Mouse (Mus musculus) adipose tissue, adult 10 weeks (tissue): Measurements from ENCODE around the gene Rngtt. TPM values are rescaled to one million over a fixed set of nuclear protein-coding genes. Genes with fewer than 3 reads are reported as not detected.

Source experiments
- polyA plus RNA-seq: library from polyadenylated mRNA; stranded (reverse); fragments of 350-450 nt; fragmentation: Illumina TruSeq; extraction: RNeasy Lipid Tissue Mini Kit (QIAGEN cat#74804); gene quantifications from one replicate; pipeline ENCODE4 v1.2.3, GENCODE M21; 2014; ENCODE audit warnings: low read depth, low replicate concordance

Rngtt gene
- 9.9 TPM for polyA plus RNA-seq

GRCm38 (mm10) chr4:33309764-33310757 is at the start of gene Rngtt:
Gene Rngtt, plus strand, starts transcription at chr4:33310311.

GRCm38 (mm10) chr4:33290002-33290401 is 20.1 kb upstream of the Rngtt start, which contains the start of gene Pnrc1:
Gene Pnrc1, minus strand, starts transcription at chr4:33290163.

Other genes starting within 250 kb of the Rngtt start
- 1.3 TPM for gene Gabrr2, start 247.3 kb upstream of the Rngtt start, polyA plus RNA-seq
- 2.7 TPM for gene Gabrr1, start 177.8 kb upstream of the Rngtt start, polyA plus RNA-seq
- 7.0 TPM for gene Pm20d2, start 120.6 kb upstream of the Rngtt start, polyA plus RNA-seq
- 0.83 TPM for gene Srsf12, start 101.3 kb upstream of the Rngtt start, polyA plus RNA-seq
- 60.6 TPM for gene Pnrc1, start 20.1 kb upstream of the Rngtt start, polyA plus RNA-seq